23 mouse cellular contexts compared by ENCODE assay signal in genomic region chr5:120197813-120198387, GRCm38 (mm10).
DNase-seq lines count a peak whose midpoint lies in the region; ATAC-seq and TF ChIP-seq lines count a peak whose summit lies in the region.
"Had no signal": no experiment of that assay in that cellular context is flagged by ENCODE, and none has a peak within 500 bp of the region (broad histone marks: within the 10 kb centered on the region; RNA-seq: fewer than 3 reads in every experiment).

No protein-coding gene starts in this region.

- intact Hi-C loops in gastrocnemius, postnatal 36 days (cut with DNase I): no loop called here
- intact Hi-C loops in left cerebral cortex, postnatal 4 days (cut with DNase I): no loop called here

- WGBS in cerebellum, adult 2 months: 44% methylated on average over 10 of the region's 10 CpGs
- 79% methylated on average over 10 of the region's 10 CpGs for WGBS in midbrain, postnatal 0 days

- no peak for TF ChIP-seq CTCF in cerebellum, adult 2 months (IDR thresholded peaks at IDR 0.05; ENCODE audit: borderline replicate concordance, insufficient read depth, low read depth, low read length)
- TF ChIP-seq CTCF in midbrain, postnatal 0 days (IDR thresholded peaks at IDR 0.05): no peak

- TF ChIP-seq POLR2A in cerebellum, adult 2 months (IDR thresholded peaks at IDR 0.05; ENCODE audit: borderline replicate concordance, insufficient read depth, low read length): no peak

- peaks cover 6% of the 10 kb centered on the region for H3K36me3 ChIP-seq in midbrain, postnatal 0 days (ENCODE audit: insufficient read depth, low read length)
- H3K36me3 ChIP-seq: stomach, embryonic 15.5 days had no signal

- H3K4me3 ChIP-seq in cerebellum, adult 2 months (replicated peaks; ENCODE audit: insufficient read depth, low read depth, low read length): no peak overlapping the region
- H3K4me3 ChIP-seq in midbrain, postnatal 0 days (ENCODE audit: low read depth, low read length): no peak overlapping the region
- H3K4me3 ChIP-seq: left cerebral cortex, adult 2 months; limb, embryonic 10.5 days; stomach, embryonic 15.5 days had no signal

- H3K4me2 ChIP-seq in midbrain, postnatal 0 days (ENCODE audit: low read depth, low read length, poor library complexity, severe bottlenecking): no peak overlapping the region
- H3K4me2 ChIP-seq: heart, embryonic 11.5 days; stomach, embryonic 15.5 days had no signal

- no peak overlapping the region for H3K27ac ChIP-seq in cerebellum, adult 2 months (ENCODE audit: insufficient read depth, low read length)
- no peak overlapping the region for H3K27ac ChIP-seq in midbrain, postnatal 0 days (ENCODE audit: low read depth, low read length)
- H3K27ac ChIP-seq: left cerebral cortex, adult 2 months; limb, embryonic 10.5 days; stomach, embryonic 15.5 days had no signal

- no peaks in the 10 kb centered on the region for H3K9me3 ChIP-seq in midbrain, postnatal 0 days (ENCODE audit: low read length)
- H3K9me3 ChIP-seq: limb, embryonic 10.5 days; stomach, embryonic 15.5 days had no signal

- no peak overlapping the region for H3K9ac ChIP-seq in midbrain, postnatal 0 days (replicated peaks; ENCODE audit: low read length, poor library complexity, severe bottlenecking)
- H3K9ac ChIP-seq: forebrain, postnatal 0 days; liver, postnatal 0 days; stomach, embryonic 15.5 days had no signal

- peak; percentile 19 to 21 for DNase-seq in cerebellum, adult 2 months
- DNase-seq in cerebellum, adult 11-12 months: no peak
- peak; percentile 49 for DNase-seq in gastrocnemius, postnatal 10 days
- no peak for DNase-seq in gastrocnemius, postnatal 36 days
- DNase-seq in left cerebral cortex, postnatal 4 days: peak; percentile 86
- DNase-seq in left cerebral cortex, adult 18-20 months (ENCODE audit: low spot score in 2 of 2): no peak
- DNase-seq in midbrain, postnatal 0 days (ENCODE audit: low spot score): peak; percentile 55
- DNase-seq in lung, postnatal 25 days (ENCODE audit: low spot score): no peak
- DNase-seq: adrenal gland, adult 8-10 months; embryo, embryonic 11 days; forebrain, postnatal 0 days; heart, postnatal 10 days; kidney, adult 8-10 months; kidney, postnatal 14 days; liver, postnatal 0 days; lung, postnatal 10 days; right cerebral cortex, postnatal 14 days; thymus, adult 18-20 months; thymus, postnatal 4 days had no signal

- no peak for ATAC-seq in midbrain, postnatal 0 days (ENCODE audit: low FRiP score)
- ATAC-seq: forebrain, postnatal 0 days; liver, postnatal 0 days had no signal

- H3K27me3 ChIP-seq in cerebellum, adult 2 months (ENCODE audit: control insufficient read depth, insufficient read depth, low read length): no peaks in the 10 kb centered on the region
- H3K27me3 ChIP-seq in midbrain, postnatal 0 days (ENCODE audit: insufficient read depth, low read length): no peaks in the 10 kb centered on the region
- H3K27me3 ChIP-seq: stomach, embryonic 15.5 days had no signal

- peaks cover 25% of the 10 kb centered on the region for H3K4me1 ChIP-seq in cerebellum, adult 2 months (ENCODE audit: control insufficient read depth, insufficient read depth, low read length)
- H3K4me1 ChIP-seq in midbrain, postnatal 0 days (ENCODE audit: insufficient read depth, low read length): peaks cover 20% of the 10 kb centered on the region

Comparison
In these comparisons a context has a peak if more than half of its experiments do, and no peak if none do; other contexts are left out.
1. DNase-seq: peak in cerebellum, adult 2 months (2 of 2), gastrocnemius, postnatal 10 days (single experiment), left cerebral cortex, postnatal 4 days (single experiment) and midbrain, postnatal 0 days (single experiment); none in cerebellum, adult 11-12 months (single experiment), gastrocnemius, postnatal 36 days (0 of 2), left cerebral cortex, adult 18-20 months (0 of 2) and lung, postnatal 25 days (single experiment).